Mouse (Mus musculus) megakaryocyte, embryonic 14.5 days (primary cell): ENCODE data around the gene Hist1h4k.

Experiments used
- FLI1 ChIP-seq: IDR thresholded peaks from 2 replicates; pipeline ENCODE4 v1.6.1; 2012; ENCODE audit warnings: low read length, inconsistent platforms, mixed read lengths
- GATA1 ChIP-seq: IDR thresholded peaks from 3 replicates; pipeline ENCODE4 v1.6.1; 2012; ENCODE audit warnings: mixed read lengths, low read length, inconsistent platforms, borderline replicate concordance

- TF ChIP-seq FLI1: no peak
- no peak for TF ChIP-seq GATA1
These were observed 43.6 kb downstream of the Hist1h4k start for GRCm38 (mm10) chr13:21706669-21707068.
